Mouse (Mus musculus) skeletal muscle tissue, adult 2 months (tissue): ENCODE results near the gene Mif.

ENCODE experiments used
- DNase-seq: peaks from one replicate; pipeline ENCODE4 v3.0.0-alpha.2; 2012; ENCODE audit warnings: low read depth, low spot score

The Mif gene

GRCm38 (mm10) chr10:75839092-75839491, 20.9 kb downstream of the Mif start:
- no peak for DNase-seq

DNA sequence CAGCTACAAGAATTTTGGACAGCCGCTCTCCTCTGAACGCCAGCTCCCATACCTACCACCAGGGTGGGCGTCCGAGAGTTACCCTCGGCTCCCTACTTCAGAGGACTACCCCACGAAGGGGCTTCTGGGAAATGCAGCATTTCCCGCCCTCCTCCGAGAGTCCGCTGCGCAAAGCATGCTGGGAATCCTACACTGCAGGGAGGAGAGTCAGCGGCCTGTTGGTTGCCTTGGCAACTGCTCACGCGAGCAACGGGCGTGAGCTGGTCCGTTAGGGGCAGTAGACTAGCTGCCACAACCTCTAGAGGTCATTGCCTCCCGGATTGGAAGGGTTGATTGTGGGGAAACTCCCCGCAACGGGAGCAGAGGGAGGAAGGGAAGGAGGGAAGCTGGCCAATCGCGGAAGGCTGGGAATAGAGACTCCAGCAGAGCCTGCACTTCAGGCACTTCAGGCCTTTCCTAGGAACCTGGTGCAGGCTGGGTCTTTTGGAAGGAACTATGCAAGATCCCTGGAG, 22.7 kb downstream of the Mif start, which contains the start of gene Gstt2:
TSS of gene Gstt2 (minus strand) at position 177 of the 512 bp plus-strand sequence.
- DNase-seq, result peak; percentile 96

DNA sequence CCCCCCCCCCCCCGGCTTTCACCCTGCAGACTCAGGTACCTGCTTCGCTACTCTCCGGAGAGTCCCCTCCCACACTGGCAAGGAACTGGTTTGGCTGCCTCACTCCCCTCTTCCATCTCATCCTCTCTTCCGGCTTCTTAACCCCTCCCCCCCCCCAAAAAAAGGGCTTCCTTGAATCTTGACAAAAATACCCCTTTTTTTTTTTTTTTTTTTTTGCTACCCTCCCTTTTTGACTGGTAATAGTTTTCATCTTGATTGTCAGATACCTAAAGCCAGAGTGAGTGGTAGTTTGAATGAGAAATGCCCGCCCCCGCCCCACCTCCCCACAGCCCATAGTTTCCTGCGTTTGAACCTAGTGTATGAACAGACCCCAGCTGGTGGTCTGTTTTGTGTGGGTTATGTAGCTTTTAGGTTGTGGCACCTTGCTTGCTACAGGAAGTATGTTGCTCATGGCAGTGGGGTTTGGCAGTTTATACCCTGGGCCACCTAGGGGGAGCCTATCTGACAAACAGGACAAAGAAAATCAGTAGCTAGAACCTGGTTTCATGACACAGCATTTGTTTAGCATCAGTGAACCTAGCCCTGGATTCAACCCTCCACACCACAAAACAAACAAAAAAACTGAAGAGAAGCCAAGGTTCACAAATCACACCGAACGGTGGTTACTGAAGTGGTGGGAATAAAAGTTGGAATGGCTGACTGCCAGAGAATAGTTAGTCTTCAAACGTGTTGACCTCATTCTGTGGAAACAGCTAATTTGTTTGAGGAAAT, 24.1 kb downstream of the Mif start:
- no peak for DNase-seq

GRCm38 (mm10) chr10:75835307-75835706, 24.7 kb downstream of the Mif start:
- DNase-seq, result peak; percentile 94

GRCm38 (mm10) chr10:75834721-75835120, 25.3 kb downstream of the Mif start:
- DNase-seq, result no peak

- DNase-seq, result peak; percentile 79
Observed at GRCm38 (mm10) chr10:75834250-75834649, 25.8 kb downstream of the Mif start.

GRCm38 (mm10) chr10:75833456-75834080, 26.5 kb downstream of the Mif start:
- no peak for DNase-seq

- DNase-seq, result peak; percentile 76
Observed at GRCm38 (mm10) chr10:75832272-75832895, 27.7 kb downstream of the Mif start.

DNA sequence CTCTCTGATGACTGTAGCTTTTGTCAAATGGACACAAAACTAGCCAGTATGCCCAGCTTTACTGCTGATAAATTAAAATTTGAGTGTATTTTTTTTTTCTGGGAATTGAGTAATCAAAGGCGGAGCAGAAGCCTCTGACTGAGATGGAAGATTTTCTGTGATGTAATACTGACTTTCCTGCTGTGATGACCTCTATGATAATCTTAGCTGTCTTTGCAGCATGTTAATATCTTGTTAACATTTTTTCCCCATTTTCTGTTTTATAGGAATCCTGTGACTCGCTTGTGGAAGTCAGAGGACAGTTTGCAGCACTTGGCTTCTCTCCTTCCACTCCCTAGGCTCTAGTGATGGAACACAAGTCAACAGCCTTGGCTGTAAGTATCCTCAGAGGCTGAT, 29.8 kb downstream of the Mif start:
- no peak for DNase-seq

DNA sequence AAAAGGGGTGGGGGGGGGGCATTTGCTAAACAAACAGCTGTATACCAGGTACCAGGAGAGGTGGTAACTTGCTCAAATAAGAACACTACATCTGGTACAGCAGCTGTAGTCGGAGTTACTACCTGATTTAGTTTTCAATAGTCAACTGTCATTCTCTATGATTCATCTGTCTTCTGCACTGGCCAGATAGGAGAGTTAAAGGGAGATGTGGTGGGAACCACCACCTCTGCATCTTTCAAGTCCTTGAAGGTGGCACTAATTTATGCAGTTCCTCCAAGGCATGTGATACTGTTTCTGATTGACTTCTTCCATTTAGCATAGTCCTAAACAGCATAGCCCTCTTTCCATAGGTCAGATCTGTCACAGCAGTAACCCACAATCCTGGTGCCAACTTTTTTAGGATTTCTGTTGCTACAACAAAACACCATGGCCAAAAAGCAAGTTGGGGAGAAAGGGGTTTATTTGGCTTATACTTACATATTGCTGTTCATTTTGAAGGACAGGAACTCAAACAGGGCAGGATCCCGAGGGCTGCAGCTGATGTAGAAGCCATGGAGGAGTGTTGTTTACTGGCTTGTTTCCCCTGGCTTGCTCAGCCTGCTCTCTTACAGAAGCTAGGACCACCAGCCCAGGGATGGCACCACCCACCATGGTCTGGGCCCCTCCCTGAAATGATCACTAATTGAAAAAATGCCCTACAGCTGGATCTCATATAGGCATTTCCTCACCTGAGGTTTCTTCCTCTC, 30.3 kb downstream of the Mif start:
- no peak for DNase-seq

DNA sequence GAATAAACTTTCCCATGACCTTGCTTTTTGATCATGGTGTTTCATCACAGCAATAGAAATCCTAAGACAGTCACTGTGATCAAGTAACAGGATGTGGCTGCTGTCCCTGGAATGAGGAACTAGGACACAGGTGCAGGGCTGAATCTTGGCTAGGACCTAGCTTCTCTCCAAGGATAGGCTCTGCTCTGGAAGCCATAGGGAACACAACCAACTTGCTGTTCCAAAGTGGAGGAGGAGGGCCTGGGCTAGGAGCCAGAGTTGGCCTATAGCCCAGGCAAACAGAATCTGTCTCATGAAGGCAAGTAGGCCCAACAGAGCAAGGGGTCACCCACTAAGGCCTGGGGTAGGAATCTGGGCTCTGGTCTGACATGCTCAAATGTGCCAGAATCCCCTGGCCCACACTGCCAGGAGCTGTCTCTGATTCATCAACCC, 31.5 kb downstream of the Mif start:
- DNase-seq, result peak; percentile 97

DNA sequence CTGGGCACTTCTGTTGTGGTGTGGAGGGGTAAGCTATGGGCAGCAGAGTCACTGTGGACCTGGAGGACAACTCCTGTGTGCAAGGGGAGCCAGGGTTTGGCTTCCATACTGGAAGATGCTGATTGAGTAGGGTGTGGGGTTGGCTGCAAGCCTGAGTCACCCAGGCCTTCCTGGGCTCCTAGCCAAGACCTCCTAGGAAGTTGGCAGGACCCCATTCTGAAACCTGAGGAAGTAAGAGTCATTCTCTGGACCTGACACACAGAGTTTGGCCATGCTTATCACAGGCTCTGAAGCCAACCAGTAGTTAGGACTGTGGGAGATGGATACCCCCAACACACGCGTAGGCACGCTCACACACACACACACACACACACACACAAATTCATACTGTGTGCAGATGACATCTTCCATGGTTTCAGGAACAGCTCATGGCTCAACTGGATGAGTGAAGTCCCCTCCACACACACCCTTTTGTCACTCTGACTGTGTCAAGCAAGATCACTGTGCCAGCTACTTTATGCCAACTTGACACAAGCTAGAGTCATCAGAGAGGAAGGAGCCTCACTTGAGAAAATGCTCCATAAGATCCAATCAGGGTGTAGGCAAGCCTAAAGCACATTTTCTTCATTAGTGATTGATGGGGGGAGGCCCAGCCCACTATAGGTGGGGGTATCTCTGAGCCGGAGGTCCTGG, 32.2 kb downstream of the Mif start:
- DNase-seq, result peak; percentile 92

DNA sequence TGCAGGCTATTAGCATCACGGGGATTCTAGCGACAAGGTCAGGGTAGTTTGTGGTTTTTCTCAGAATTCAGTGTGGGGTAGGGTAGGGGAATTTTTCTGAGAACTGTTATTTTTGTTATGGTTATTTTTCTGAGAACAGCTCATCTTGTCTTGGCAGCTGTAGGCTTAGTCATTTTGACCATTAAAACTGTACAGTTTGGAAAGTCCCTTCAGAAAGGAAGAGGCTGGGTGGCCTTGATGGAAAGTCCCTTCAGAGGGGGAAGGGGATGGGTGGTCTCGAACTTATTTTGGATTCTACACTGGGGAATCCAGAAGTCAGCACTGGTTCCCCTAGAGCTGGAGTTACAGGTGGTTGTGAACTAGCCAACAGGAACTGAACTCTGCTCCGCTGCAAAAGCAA, 35.5 kb downstream of the Mif start:
- no peak for DNase-seq

DNA sequence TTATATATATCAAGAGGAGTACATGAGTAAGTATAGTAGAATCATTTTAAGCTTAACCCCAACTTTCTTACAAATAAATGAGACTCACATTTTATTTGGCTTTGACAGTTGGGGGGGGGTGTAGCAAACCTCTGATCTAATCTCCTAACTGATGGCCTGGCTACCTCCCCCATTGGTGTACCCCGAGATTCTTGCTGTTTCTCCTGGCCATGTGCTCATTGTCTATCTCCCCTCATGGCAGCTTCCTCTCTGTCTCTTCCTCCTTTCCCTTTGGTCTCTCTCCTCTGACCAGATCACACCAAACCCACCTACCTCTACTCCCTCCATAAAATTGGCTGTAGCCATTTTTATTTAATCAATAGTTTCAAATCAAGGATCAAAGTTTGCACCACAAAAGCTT, 36.3 kb downstream of the Mif start:
- no peak for DNase-seq

- DNase-seq, result no peak
Observed at GRCm38 (mm10) chr10:75822443-75822842, 37.6 kb downstream of the Mif start, which contains the start of gene Gstt4. Gene Gstt4 (minus strand): TSS chr10:75822543.

DNA sequence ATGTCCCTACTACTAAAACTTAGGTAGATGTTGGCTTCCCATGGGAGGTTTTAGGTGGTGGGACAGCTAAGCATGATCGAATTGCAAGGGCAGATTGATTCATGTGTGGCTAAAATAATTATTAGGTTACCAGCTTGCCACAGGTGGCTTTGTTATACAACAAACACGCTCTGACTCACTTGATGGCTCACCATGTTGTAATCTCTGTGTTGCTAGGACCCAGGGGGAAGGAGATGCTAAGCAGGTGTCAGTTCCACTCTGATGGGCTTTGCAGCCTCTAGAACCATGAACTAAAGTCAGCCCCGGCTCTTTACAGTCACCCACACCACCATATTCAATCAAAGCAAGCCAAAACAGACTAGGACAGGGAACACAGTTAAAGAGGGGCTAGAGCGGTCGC, 40.2 kb downstream of the Mif start:
- DNase-seq, result no peak

DNA sequence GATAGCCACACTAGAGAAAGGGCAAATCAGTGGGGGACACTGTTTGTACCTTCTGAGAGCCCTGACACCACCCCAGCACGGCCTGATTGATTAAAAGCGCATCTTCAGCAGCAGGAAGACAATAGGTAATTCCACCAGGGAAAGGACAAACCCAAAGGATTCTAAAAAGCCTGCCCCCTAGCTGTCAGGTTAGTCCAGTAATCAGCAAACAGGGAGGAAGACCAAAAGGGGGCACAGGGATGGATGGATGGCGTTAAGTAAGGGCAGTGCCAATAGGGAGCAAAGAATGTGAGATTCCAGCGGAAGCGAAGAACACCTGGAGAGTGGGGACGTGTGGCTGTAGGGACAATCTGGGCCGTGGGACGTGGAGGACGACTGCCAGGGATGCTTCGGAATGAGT, 41.4 kb downstream of the Mif start:
- no peak for DNase-seq
